Mouse (Mus musculus) T-cell, adult 2 months (primary cell): ENCODE measurements at regions not wholly inside any gene's neighbourhood (a gene's known extent, or its start where the extent isn't known, plus 50 kb on each side); places are given as distances from the start of the nearest gene placed in this dataset.

Experiments
- DNase-seq: peaks from one replicate; pipeline ENCODE4 v3.0.0; 2022; ENCODE audit warnings: low spot score

- DNase-seq = no peak
Observed at GRCm38 (mm10) chr12:12882931-12883553, 58.7 kb downstream of the Mycn start.

- DNase-seq = no peak
Observed at GRCm38 (mm10) chr12:12878031-12878430, 63.7 kb downstream of the Mycn start.

GRCm38 (mm10) chr12:12877539-12877938, 64.2 kb downstream of the Mycn start:
- no peak for DNase-seq

- no peak for DNase-seq
Observed at GRCm38 (mm10) chr12:12875976-12876745, 65.6 kb downstream of the Mycn start.

GRCm38 (mm10) chr12:12873551-12873950, 68.2 kb downstream of the Mycn start:
- DNase-seq = no peak

- no peak for DNase-seq
Observed at GRCm38 (mm10) chr12:12872974-12873373, 68.7 kb downstream of the Mycn start.

GRCm38 (mm10) chr12:12871272-12871671, 70.4 kb downstream of the Mycn start:
- no peak for DNase-seq

- no peak for DNase-seq
Observed at GRCm38 (mm10) chr12:12866590-12866989, 75.1 kb downstream of the Mycn start.

GRCm38 (mm10) chr12:12850681-12851080, 91.0 kb downstream of the Mycn start:
- no peak for DNase-seq

GRCm38 (mm10) chr12:12846716-12847115, 95.0 kb downstream of the Mycn start:
- no peak for DNase-seq

GRCm38 (mm10) chr12:12842247-12842957, 99.3 kb downstream of the Mycn start:
- DNase-seq = no peak

GRCm38 (mm10) chr12:12841385-12842238, 100.1 kb downstream of the Mycn start:
- no peak for DNase-seq

- no peak for DNase-seq
Observed at GRCm38 (mm10) chr12:12840661-12841384, 100.9 kb downstream of the Mycn start.

GRCm38 (mm10) chr12:12837775-12838174, 103.9 kb downstream of the Mycn start:
- DNase-seq = no peak

GRCm38 (mm10) chr12:12827821-12828641, 113.7 kb downstream of the Mycn start:
- no peak for DNase-seq

GRCm38 (mm10) chr12:12827379-12827778, 114.3 kb downstream of the Mycn start:
- DNase-seq = no peak

GRCm38 (mm10) chr12:12826431-12826830, 115.3 kb downstream of the Mycn start:
- no peak for DNase-seq

GRCm38 (mm10) chr12:12825842-12826241, 115.9 kb downstream of the Mycn start:
- DNase-seq = no peak

- DNase-seq = no peak
Observed at GRCm38 (mm10) chr12:12821473-12821872, 120.2 kb downstream of the Mycn start.

GRCm38 (mm10) chr12:12820668-12821351, 120.9 kb downstream of the Mycn start:
- DNase-seq = no peak
